Mouse (Mus musculus): Measurements from ENCODE around the gene Spsb4.

Spsb4 gene

GRCm38 (mm10) chr9:96978147-96978782 is 40.4 kb downstream of the Spsb4 start:
- no peak for DNase-seq

GRCm38 (mm10) chr9:96977287-96978145 is 41.1 kb downstream of the Spsb4 start:
- DNase-seq, result no peak

GRCm38 (mm10) chr9:96973091-96973490 is 45.6 kb downstream of the Spsb4 start:
- DNase-seq, result no peak

- DNase-seq, result peak in 1 of 2 experiments; percentile 22
Measured at GRCm38 (mm10) chr9:96971625-96972404, 46.8 kb downstream of the Spsb4 start.

GRCm38 (mm10) chr9:96967516-96967915 is 51.1 kb downstream of the Spsb4 start:
- DNase-seq, result no peak

- no peak for DNase-seq
Measured at GRCm38 (mm10) chr9:96966465-96966864, 52.2 kb downstream of the Spsb4 start.

- no peak for DNase-seq
Measured at GRCm38 (mm10) chr9:96963443-96964215, 55.0 kb downstream of the Spsb4 start.

- no peak for DNase-seq
Measured at GRCm38 (mm10) chr9:96962714-96963113, 55.9 kb downstream of the Spsb4 start.

- no peak for DNase-seq
Measured at GRCm38 (mm10) chr9:96961986-96962701, 56.5 kb downstream of the Spsb4 start.

GRCm38 (mm10) chr9:96961006-96961405 is 57.6 kb downstream of the Spsb4 start:
- peak in 1 of 2 experiments; percentile 14 for DNase-seq

GRCm38 (mm10) chr9:96960241-96960640 is 58.4 kb downstream of the Spsb4 start:
- no peak for DNase-seq

- no peak for DNase-seq
Measured at GRCm38 (mm10) chr9:96959469-96959868, 59.2 kb downstream of the Spsb4 start.

GRCm38 (mm10) chr9:96958009-96958615 is 60.5 kb downstream of the Spsb4 start:
- no peak for DNase-seq

- no peak for DNase-seq
Measured at GRCm38 (mm10) chr9:96957298-96957865, 61.3 kb downstream of the Spsb4 start.

GRCm38 (mm10) chr9:96956646-96957297 is 61.9 kb downstream of the Spsb4 start:
- DNase-seq, result no peak

GRCm38 (mm10) chr9:96954063-96954809 is 64.4 kb downstream of the Spsb4 start:
- no peak for DNase-seq

- DNase-seq, result no peak
Measured at GRCm38 (mm10) chr9:96953443-96953842, 65.2 kb downstream of the Spsb4 start.

- no peak for DNase-seq
Measured at GRCm38 (mm10) chr9:96952310-96952975, 66.2 kb downstream of the Spsb4 start.

- no peak for DNase-seq
Measured at GRCm38 (mm10) chr9:96949551-96949950, 69.1 kb downstream of the Spsb4 start.
